Mouse (Mus musculus) liver, embryonic 16.5 days (tissue): ENCODE measurements around the gene Acrv1. TPM values are rescaled to one million over a fixed set of nuclear protein-coding genes. Genes with fewer than 3 reads are reported as not detected.

Experiments
- ATAC-seq: fragments of 200-750 bp; cut with Nextera tagmentation; 2 replicates; pipeline ENCODE4 v1.8.0; 2017; ENCODE audit warnings: low read depth, mild to moderate bottlenecking, moderate number of reproducible peaks, moderate library complexity
- H3K27ac ChIP-seq: fragments of 300-500 bp; sonication (generic); 2 replicates; pipeline ENCODE4 v1.5.1; 2014; ENCODE audit warnings: mild to moderate bottlenecking, low read length
- H3K27me3 ChIP-seq: fragments of 300-500 bp; sonication (generic); 2 replicates; pipeline ENCODE4 v1.6.1; 2014; ENCODE audit warnings: low read depth, low read length, mixed read lengths; ENCODE audit not compliant: control insufficient read depth, insufficient read depth
- H3K36me3 ChIP-seq: fragments of 300-500 bp; sonication (generic); 2 replicates; pipeline ENCODE4 v1.6.1; 2014; ENCODE audit warnings: mild to moderate bottlenecking; ENCODE audit not compliant: control insufficient read depth, insufficient read depth
- H3K4me1 ChIP-seq: fragments of 300-500 bp; sonication (generic); 2 replicates; pipeline ENCODE4 v1.6.1; 2014; ENCODE audit warnings: low read depth, low read length, mixed read lengths; ENCODE audit not compliant: control insufficient read depth
- H3K4me2 ChIP-seq: fragments of 300-500 bp; sonication (generic); 2 replicates; pipeline ENCODE4 v1.6.1; 2014; ENCODE audit warnings: low read depth, low read length, mixed read lengths
- H3K4me3 ChIP-seq: fragments of 300-500 bp; sonication (generic); 2 replicates; pipeline ENCODE4 v1.5.1; 2014; ENCODE audit warnings: low read depth, mild to moderate bottlenecking, low read length
- H3K9ac ChIP-seq: fragments of 300-500 bp; sonication (generic); 2 replicates; pipeline ENCODE4 v1.6.1; 2014; ENCODE audit warnings: low read depth, low read length
- H3K9me3 ChIP-seq: fragments of 300-500 bp; sonication (generic); replicated peaks from 2 replicates; pipeline ENCODE4 v1.6.1; 2016; ENCODE audit warnings: low read length; ENCODE audit not compliant: control insufficient read depth
- WGBS: fragments of 180-500 bp; shearing (Covaris S2); extraction: QIAGEN DNeasy Blood & Tissue Kit; methylation state at CpG from one replicate; pipeline ENCODE4 v1.1.7; 2014; ENCODE audit not compliant: insufficient replicate concordance; 5-methylcytosine and 5-hydroxymethylcytosine counted together
- polyA plus RNA-seq: library from polyadenylated mRNA; unstranded; fragments of >200 nt; fragmentation: Nextera tagmentation; extraction: Ambion mirVana; gene quantifications from 2 replicates; pipeline ENCODE4 v1.2.1, GENCODE M21; 2015

Gene Acrv1
- polyA plus RNA-seq, 1 experiment from 2014 or later, result not detected

DNA sequence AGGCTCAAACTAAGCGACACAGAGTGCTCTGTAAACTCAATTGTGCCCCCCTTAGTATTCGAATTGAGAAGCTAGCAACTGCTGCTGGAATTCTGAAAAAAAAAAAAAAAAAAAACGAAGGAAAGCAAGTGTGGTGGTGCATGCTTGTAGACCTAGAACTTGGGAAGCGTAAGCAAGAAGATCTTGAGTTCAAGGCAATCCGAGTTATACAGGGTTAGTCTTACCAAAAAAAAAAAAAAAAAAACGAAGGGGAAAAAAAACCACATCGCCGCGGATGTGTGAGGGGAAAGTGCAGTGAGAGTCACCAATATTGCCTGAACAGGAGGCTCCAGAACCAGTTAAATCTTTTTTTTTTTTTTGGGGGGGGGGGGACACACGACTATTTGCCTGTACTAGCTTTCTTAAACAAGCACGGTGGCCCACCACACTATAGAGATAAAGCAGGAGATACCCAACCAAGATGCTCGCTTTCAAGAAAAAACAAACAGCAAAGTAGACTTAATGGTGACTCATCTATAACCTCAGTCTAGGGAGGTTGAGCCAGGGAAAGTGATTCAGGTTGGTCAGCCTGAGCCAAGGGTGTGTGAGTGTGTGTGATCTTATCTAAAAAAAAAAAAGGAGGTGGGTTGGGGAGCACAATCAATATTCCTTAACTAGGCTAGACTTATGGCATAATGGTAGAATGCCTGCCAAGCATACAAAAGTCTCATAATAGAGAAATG is 34.2 kb downstream of the Acrv1 start, which contains the start of gene Chek1:
Chek1 (minus strand) TSS at position 32 of the 722 bp plus-strand sequence.
- Histone ChIP-seq H3K4me3 (peak within 1 kb of the TSS; percentile 87), H3K27ac (peak within 1 kb of the TSS; percentile 88), H3K9ac (peak within 1 kb of the TSS; percentile 87), H3K4me2 (peak within 1 kb of the TSS; percentile 65), H3K4me1 (peaks cover 16% of the 10 kb centered on the region), H3K27me3 (no peaks in the 10 kb centered on the region), H3K36me3 (peaks cover 3% of the 10 kb centered on the region), H3K9me3 (no peaks in the 10 kb centered on the region)
- WGBS, result 1% methylated on average over 12 of the region's 12 CpGs
- no peak for ATAC-seq

Other genes with a start within 250 kb of the Acrv1 start
- not detected in 2 replicates for gene Gm9513, start 217.6 kb upstream of the Acrv1 start, polyA plus RNA-seq
- not detected in 2 replicates for gene Gm5615, start 151.3 kb upstream of the Acrv1 start, polyA plus RNA-seq
- not detected in 2 replicates for gene Gm17689, start 110.6 kb upstream of the Acrv1 start, polyA plus RNA-seq
- not detected in 2 replicates for gene A630095E13Rik, start 49.8 kb upstream of the Acrv1 start, polyA plus RNA-seq
- 15.3 and 15.6 TPM in 2 replicates for gene Chek1, start 33.8 kb downstream of the Acrv1 start, polyA plus RNA-seq
- 192 and 201 TPM in 2 replicates for gene Stt3a, start 74.5 kb downstream of the Acrv1 start, polyA plus RNA-seq
- gene Ei24, start 104.2 kb downstream of the Acrv1 start, polyA plus RNA-seq, result 25.3 and 26.2 TPM in 2 replicates
- gene Fez1, start 128.6 kb downstream of the Acrv1 start, polyA plus RNA-seq, result 0.08 and 0.12 TPM in 2 replicates